Mouse (Mus musculus) adrenal gland (tissue): ENCODE data around the gene Snrpd3.
"Not testable (repeated sequence)": the region's sequence is repeated elsewhere in the genome, so short reads cannot be mapped to it uniquely, and the experiment has no call there.

Source experiments
- intact Hi-C: fragments of 180-260 bp; cut with DNase I; formaldehyde crosslinking; loops from one replicate; pipeline ENCODE4 v1.15.1; 2025

Snrpd3 gene

GRCm38 (mm10) chr10:75499214-75499613 is 18.1 kb upstream of the Snrpd3 start:
- intact Hi-C loops, result loop anchor here (10.0 kb wide), 1 partner anchor 244 kb away; no protein-coding TSS in a partner anchor

GRCm38 (mm10) chr10:75499791-75500190 is 17.6 kb upstream of the Snrpd3 start:
- intact Hi-C loops, result loop anchor here (10.0 kb wide), 1 partner anchor 245 kb away; no protein-coding TSS in a partner anchor

- intact Hi-C loops, result no loop called here
Observed at GRCm38 (mm10) chr10:75500345-75500744, 17.0 kb upstream of the Snrpd3 start.

- intact Hi-C loops, result no loop called here
Observed at GRCm38 (mm10) chr10:75501641-75502040, 15.7 kb upstream of the Snrpd3 start.

GRCm38 (mm10) chr10:75503692-75504091 is 13.7 kb upstream of the Snrpd3 start:
- intact Hi-C loops, result no loop called here

GRCm38 (mm10) chr10:75504234-75505129 is 12.9 kb upstream of the Snrpd3 start:
- intact Hi-C loops, result no loop called here

- intact Hi-C loops, result no loop called here
Observed at GRCm38 (mm10) chr10:75505130-75505495, 12.2 kb upstream of the Snrpd3 start.

GRCm38 (mm10) chr10:75505928-75506327 is 11.4 kb upstream of the Snrpd3 start:
- intact Hi-C loops, result not testable (repeated sequence)

- intact Hi-C loops, result no loop called here
Observed at GRCm38 (mm10) chr10:75510446-75510845, 6.9 kb upstream of the Snrpd3 start.

GRCm38 (mm10) chr10:75511060-75511459 is 6.3 kb upstream of the Snrpd3 start:
- intact Hi-C loops, result no loop called here

- intact Hi-C loops, result no loop called here
Observed at GRCm38 (mm10) chr10:75511897-75512296, 5.5 kb upstream of the Snrpd3 start.

- intact Hi-C loops, result no loop called here
Observed at GRCm38 (mm10) chr10:75512796-75513195, 4.6 kb upstream of the Snrpd3 start.

- intact Hi-C loops, result no loop called here
Observed at GRCm38 (mm10) chr10:75513306-75514067, 3.9 kb upstream of the Snrpd3 start.

GRCm38 (mm10) chr10:75514361-75514760 is 3.0 kb upstream of the Snrpd3 start:
- intact Hi-C loops, result no loop called here

GRCm38 (mm10) chr10:75515216-75516037 is 1.9 kb upstream of the Snrpd3 start:
- intact Hi-C loops, result no loop called here

- intact Hi-C loops, result no loop called here
Observed at GRCm38 (mm10) chr10:75516038-75516723, 1.2 kb upstream of the Snrpd3 start.

GRCm38 (mm10) chr10:75516724-75517072 is 653 bp upstream of the Snrpd3 start:
- intact Hi-C loops, result no loop called here

- intact Hi-C loops, result no loop called here
Observed at GRCm38 (mm10) chr10:75517758-75518143, 400 bp downstream of the Snrpd3 start, which contains the start of gene Gucd1. Gene Gucd1 (minus strand): TSS chr10:75517972.

GRCm38 (mm10) chr10:75520581-75520980 is 3.2 kb downstream of the Snrpd3 start:
- intact Hi-C loops, result no loop called here

GRCm38 (mm10) chr10:75521643-75522042 is 4.3 kb downstream of the Snrpd3 start:
- intact Hi-C loops, result no loop called here

- intact Hi-C loops, result not testable (repeated sequence)
Observed at GRCm38 (mm10) chr10:75525450-75525849, 8.1 kb downstream of the Snrpd3 start.
